ENCODE assay signal across 23 mouse cellular contexts in genomic region chr8:93559696-93560095, GRCm38 (mm10). TPM values are rescaled to one million over a fixed set of nuclear protein-coding genes. Genes with fewer than 3 reads are reported as not detected.
"Had no signal": no experiment of that assay in that cellular context is flagged by ENCODE, and none has a peak within 500 bp of the region (broad histone marks: within the 10 kb centered on the region; RNA-seq: fewer than 3 reads in every experiment).

No protein-coding gene starts in this region.

- H3K4me3 ChIP-seq: midbrain, embryonic 10.5 days; midbrain, embryonic 12.5 days; myocyte; neural tube, embryonic 13.5 days; neural tube, embryonic 15.5 days had no signal

- ATAC-seq: midbrain, embryonic 16.5 days had no signal

- H3K36me3 ChIP-seq: midbrain, embryonic 10.5 days; midbrain, embryonic 12.5 days; neural tube, embryonic 13.5 days; neural tube, embryonic 15.5 days had no signal

- H3K9me3 ChIP-seq: neural tube, embryonic 15.5 days had no signal

- H3K4me2 ChIP-seq: lung, embryonic 14.5 days; midbrain, embryonic 12.5 days; neural tube, embryonic 13.5 days; neural tube, embryonic 15.5 days had no signal

- H3K9ac ChIP-seq: lung, embryonic 14.5 days; midbrain, embryonic 12.5 days; neural tube, embryonic 13.5 days; neural tube, embryonic 15.5 days had no signal

- H3K27ac ChIP-seq: midbrain, embryonic 10.5 days; midbrain, embryonic 12.5 days; neural tube, embryonic 13.5 days; neural tube, embryonic 15.5 days had no signal

- DNase-seq: lung, embryonic 14.5 days; lung, postnatal 10 days; lung, postnatal 4 days; midbrain, embryonic 14.5 days; retina, postnatal 1 day; right cerebral cortex, adult 18-20 months; right cerebral cortex, postnatal 25 days; right cerebral cortex, postnatal 4 days; spleen, adult 18-20 months; thymus, adult 18-20 months; thymus, postnatal 14 days; thymus, postnatal 36 days had no signal

- H3K4me1 ChIP-seq: midbrain, embryonic 12.5 days; neural tube, embryonic 13.5 days; neural tube, embryonic 15.5 days had no signal

- H3K27me3 ChIP-seq: midbrain, embryonic 12.5 days; neural tube, embryonic 13.5 days; neural tube, embryonic 15.5 days had no signal

RNA-seq across cellular contexts. Expression of gene Ces5a, which starts 24.1 kb away (rescaled TPM):
- total RNA-seq: megakaryocyte, adult 5-6 weeks; megakaryocyte-erythroid progenitor cell, adult 5-6 weeks had no signal
- polyA plus RNA-seq: lung, embryonic 14.5 days; midbrain, embryonic 10.5 days; midbrain, embryonic 12.5 days; neural tube, embryonic 11.5 days; small intestine, adult 2 months; stomach, embryonic 14.5 days had no signal
